Mouse (Mus musculus): ENCODE measurements around the gene 8030474K03Rik.
A peak's percentile ranks its signal among the peaks of the same experiment; 100 is the strongest.
"Not testable (repeated sequence)": the region's sequence is repeated elsewhere in the genome, so short reads cannot be mapped to it uniquely, and the experiment has no call there.

8030474K03Rik gene

DNA sequence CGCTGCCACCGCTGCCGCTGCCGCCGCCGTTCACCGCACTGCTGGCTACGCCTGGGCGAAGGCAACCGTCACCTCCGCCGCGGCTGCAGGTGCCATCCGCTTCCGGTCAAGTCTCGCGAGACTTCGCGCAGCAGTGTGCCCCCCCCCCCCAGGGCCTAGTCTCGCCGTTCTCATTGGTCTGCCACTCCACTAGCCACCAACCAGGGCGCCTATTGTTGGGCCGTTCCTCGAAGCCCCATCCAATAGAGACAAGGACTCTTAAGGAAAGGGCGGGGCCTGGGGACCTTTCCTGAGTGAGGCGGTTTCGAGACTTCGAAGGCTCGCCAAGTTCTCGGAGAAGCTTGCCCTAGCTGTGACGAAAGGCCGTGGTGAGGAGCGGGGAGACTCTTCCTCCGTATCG, at the start of gene 8030474K03Rik, which contains the start of gene Gm4779:
TSS of gene 8030474K03Rik (plus strand) at position 315 of the 400 bp plus-strand sequence.
TSS of gene Gm4779 (minus strand) at position 82 of the 400 bp plus-strand sequence.
- DNase-seq (ENCODE audit: low spot score in 2 of 2) = no peak

DNA sequence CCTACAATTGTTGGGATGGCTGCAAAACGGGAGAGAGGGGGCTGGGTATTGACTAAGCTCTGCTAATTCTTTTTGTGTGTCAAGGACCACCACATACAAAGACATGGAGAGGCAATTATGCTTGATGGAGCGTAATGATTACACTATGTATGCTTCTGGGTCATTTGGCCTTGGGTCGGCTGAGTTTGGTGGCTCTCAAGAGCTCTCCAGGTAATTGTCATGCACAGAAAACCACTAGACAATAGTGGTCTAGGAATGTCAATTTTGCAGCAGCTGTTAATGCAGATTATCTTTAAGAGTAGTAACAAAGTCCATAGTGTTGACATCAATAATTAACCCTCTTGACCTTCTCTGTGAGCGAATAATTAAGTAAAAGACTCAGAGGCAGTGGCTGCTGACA, 44.3 kb upstream of the 8030474K03Rik start:
- no peak for DNase-seq (ENCODE audit: low spot score in 2 of 2)

DNA sequence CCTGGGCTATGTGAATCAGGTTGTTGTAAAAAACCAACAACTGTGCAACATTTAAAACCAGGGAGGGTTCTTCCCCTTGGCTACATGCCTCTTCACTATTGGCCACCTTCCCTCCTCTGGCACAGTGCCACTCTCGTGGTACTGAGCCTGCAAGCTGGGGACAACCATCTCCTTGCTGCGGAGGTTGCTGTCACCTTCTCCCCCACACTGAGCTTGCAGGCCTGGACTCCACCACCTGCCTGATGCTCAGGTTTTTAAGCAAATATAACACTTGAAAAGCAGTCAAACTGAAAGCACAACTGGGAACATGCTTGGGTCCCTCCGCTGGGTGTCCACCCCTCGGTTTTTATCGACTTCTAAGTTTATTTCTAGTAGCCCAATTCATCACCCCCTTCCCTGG, 40.0 kb upstream of the 8030474K03Rik start:
- no peak for DNase-seq (ENCODE audit: low spot score in 2 of 2)

DNA sequence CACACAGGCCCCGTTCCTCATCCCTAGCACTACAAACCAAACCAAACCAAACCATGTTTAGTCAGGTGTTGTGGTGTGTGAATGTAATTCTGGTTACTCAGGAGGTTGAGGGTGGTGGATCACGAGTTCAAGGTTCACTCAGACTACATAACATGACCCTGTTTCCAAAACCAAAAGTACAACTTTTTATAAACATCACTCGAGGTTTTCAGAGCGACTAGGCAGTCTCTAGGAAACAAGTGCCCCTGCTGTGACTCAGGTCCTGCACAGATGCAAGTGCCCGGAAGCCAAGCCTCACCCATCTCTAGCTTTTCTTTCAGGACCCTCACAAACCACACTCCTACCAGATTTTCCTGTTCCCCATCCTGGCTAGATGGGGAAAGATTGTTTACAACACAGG, 29.8 kb upstream of the 8030474K03Rik start:
- DNase-seq (ENCODE audit: low spot score in 2 of 2) = no peak

DNA sequence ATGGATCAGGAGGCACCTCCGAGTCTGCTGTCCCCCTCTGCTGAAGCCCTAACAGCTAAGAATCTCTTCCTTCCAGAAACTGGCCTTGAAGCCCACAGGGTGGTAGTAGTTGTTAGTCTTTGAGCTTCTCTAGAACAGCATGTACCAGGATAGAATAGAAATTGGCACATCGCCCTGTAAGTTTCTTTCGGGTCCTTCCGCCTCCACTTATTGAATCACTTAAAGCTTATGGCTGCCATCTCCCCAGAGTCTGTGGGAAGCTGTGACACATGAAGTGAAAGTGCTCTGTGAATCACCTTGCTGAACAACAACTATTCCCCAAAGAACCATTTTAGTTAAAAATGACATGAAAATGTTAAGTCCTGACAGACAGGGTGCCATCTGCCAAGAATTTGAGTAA, 29.3 kb upstream of the 8030474K03Rik start:
- no peak for DNase-seq (ENCODE audit: low spot score in 2 of 2)

DNA sequence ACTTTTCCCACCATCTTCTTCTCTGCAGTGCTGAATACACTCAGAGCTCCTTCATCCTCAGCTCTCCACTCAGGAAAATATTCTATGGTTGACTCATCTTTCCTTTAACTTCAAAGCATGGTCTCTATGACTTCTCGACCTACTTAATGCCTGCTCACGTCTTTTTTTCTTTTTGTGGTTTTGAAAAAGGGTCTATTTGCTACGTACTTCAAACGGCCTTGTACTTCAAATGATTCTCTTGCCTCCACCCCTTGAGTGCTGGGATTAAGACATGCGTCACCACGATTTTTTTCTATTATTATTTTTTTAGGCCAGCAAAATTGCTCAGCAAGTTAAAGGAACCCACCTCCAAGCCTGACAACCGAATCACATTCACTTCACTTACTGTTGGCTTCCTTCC, 27.2 kb upstream of the 8030474K03Rik start:
- no peak for DNase-seq (ENCODE audit: low spot score in 2 of 2)

DNA sequence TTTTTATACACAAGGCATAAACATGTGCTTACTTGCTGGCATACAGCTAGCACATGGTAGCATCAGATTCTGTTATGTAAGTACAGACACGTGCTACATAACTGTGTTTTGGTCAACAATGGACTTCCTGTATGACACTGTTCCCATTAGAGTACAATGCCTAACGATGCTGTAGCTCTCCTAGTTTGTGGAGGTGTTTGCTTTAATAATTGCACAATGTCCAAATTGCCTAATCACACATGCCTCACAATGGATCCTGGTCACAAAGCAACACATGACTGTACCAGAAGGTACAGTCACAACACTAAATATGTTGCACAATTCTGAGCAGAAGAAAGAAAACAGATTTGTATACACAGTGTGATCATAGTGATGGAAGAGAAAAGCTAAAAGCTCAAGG, 25.0 kb upstream of the 8030474K03Rik start:
- DNase-seq (ENCODE audit: low spot score in 2 of 2) = no peak

DNA sequence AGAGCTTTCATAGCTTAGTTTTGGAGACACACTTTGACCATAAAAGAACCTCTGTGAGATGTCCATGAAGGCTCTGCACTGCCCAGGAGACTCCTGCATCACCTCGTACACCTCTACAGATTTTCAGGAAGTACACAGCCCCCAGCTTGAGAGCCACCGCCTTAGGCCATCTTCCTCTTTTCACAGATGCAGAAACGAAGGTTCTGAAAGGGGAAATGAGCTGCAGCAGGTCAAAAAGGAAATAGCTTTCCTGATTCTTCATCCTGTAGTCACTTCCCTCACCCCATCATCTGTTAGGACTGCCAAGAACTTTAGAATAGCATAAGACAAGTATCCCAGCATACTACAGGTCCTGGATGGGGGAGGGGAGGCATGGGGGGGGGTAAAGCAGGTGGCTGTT, 24.1 kb upstream of the 8030474K03Rik start:
- DNase-seq (ENCODE audit: low spot score in 2 of 2) = peak in 1 of 2 experiments; percentile 13

DNA sequence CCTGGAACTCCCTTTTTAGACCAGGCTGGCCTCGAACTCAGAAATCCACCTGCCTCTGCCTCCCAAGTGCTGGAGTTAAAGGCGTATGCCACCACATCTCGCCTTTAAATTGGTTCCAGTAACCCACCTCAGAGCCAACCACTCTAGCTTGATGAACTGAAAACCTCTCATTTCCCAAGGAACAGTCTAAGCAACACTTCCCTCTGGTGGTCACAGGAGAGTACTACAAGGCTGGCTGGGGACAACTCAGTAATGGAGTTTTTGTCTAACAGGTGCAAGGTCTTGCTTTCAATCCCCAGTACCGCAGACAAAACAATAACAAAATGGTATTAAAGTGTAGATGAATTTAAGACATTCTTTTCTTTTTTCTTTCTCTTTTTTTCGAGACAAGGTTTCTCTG, 22.4 kb upstream of the 8030474K03Rik start:
- DNase-seq (ENCODE audit: low spot score in 2 of 2) = peak; percentile 49 to 76

DNA sequence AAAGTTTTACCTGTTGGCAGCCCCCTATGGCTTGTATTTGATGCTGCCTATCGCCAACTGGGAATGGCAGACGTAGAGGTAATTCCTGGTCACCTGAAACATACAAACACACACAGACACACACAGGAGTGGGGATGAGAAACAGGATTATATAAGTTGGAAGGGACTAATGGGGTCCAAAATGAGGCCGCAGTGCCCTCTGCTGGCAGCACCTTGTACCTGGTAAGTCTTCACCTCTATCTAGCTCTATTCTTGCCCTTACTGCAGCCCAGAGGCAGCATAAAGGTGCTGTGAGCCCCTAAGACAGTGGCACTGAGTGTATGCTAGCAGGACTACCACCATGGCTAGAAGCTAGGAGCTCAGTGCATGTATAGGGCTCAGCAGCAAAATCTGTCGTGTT, 2.9 kb upstream of the 8030474K03Rik start:
- no peak for DNase-seq (ENCODE audit: low spot score in 2 of 2)

DNA sequence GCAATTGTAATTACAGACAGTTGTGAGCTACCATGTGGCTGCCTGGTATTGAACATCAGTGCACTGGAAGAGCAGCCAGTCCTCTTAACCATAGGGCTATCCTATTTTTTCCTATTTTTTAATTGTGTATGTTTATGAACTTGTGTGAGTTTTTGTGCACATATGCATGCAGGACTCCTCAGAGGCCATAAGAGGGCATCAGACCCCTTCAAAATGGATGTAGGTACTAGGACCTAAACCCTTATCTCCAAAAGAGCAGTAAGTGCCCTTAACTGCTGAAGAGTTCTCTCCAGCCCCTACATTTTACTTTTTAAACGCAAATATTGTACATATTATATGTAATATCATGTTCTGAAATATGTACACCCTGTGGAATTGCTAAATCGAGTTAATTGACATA, 11.1 kb downstream of the 8030474K03Rik start:
- no peak for DNase-seq (ENCODE audit: low spot score in 2 of 2)

DNA sequence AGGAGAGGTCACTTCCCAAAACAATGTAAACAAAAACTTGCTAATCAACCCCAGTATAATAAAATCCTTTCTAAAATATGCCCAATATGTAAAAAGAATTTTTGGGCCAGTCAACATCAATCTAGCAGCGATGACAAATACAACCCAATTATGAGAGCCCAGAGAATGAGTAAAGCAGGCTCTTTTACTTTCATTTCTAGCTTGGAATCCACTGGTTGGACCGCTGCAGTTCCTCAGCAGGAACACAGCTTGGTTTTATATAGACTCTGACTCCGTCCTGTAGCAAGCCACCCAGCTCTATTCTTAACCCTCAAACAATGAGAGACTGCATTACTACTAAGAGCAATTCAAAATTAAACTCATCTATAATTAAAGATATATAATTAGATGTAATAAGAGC, 17.3 kb downstream of the 8030474K03Rik start:
- no peak for DNase-seq (ENCODE audit: low spot score in 2 of 2)

DNA sequence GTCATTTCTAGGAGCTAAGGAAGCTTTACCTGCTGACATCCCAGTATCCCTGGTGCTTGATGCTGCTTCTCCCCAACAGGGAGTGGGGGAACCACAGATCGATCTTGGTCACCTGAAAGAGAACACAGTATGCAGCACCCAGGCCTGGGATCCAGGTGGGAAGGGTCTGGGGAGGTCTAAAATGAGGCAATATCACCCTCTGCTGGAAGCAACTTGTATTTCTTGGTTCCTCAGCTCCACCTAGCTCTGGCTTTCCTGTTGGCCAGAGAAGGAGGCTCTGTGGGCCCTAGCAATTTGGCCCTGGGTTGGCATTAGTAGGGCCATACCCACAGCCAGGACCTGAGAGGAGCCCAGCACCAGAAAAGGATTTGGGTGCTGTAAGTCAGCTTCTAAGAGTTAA, 24.7 kb downstream of the 8030474K03Rik start:
- DNase-seq (ENCODE audit: low spot score in 2 of 2) = no peak

DNA sequence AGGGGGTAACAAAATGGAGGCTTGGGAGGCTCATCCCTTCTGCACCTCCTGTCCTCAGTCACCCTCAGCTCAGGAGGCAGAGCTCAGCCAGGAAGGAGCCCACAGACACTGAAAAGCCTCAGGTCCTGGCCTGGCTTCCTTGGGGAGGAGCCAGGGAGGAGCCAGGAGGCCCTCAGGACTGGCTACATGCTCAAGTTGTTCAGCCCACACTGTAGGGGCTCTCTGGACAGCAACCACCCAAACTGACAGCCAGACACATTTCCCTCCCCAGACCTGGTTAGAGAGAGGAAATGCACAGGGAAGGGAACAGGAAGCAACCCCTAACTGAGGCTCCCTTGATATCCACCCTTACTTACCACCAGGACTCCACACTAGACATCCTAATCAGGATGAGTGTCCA, 25.5 kb downstream of the 8030474K03Rik start:
- not testable (repeated sequence) for DNase-seq (ENCODE audit: low spot score in 2 of 2)

DNA sequence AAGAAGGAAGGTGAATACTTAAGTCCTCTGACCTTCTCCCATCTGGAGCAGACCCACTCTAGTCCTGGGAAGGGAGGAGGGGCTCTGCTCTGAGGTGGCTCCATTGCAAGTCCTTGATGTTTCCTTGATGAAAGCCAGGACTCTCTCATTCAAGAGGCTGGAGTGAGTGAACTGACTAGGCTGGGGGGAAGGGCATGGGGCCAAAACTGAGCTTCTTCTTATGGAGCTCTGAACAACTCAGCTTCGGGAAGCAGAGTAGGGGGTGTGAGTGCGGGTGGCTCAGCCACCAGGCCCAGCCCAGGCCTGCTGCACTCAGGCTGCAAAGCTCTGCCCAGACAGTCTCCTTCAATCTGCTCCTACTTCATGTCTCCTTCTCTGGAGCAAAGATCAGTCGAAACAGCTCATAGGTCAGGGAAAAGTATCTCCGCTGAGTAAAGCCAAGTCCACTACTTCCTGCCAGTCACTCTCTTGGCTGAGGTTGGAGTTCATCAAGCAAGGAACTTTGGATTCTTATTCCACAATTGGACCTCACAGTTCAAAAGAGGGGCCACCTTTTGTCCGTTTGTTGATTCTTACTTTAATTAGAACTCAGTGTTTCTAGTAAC, 52.8 kb downstream of the 8030474K03Rik start:
- no peak for DNase-seq (ENCODE audit: low spot score in 2 of 2)
